Mouse (Mus musculus) kidney, adult 10 weeks (tissue): Measurements from ENCODE around the gene Cfap45. TPM values are rescaled to one million over a fixed set of nuclear protein-coding genes. Genes with fewer than 3 reads are reported as not detected.

Experiments used
- polyA plus RNA-seq: library from polyadenylated mRNA; stranded (reverse); fragments of 350-450 nt; fragmentation: Illumina TruSeq; extraction: RNeasy Lipid Tissue Mini Kit (QIAGEN cat#74804); gene quantifications from one replicate; pipeline ENCODE4 v1.2.3, GENCODE M21; 2014; ENCODE audit warnings: low read depth, low replicate concordance

Cfap45 gene
- polyA plus RNA-seq = not detected

DNA sequence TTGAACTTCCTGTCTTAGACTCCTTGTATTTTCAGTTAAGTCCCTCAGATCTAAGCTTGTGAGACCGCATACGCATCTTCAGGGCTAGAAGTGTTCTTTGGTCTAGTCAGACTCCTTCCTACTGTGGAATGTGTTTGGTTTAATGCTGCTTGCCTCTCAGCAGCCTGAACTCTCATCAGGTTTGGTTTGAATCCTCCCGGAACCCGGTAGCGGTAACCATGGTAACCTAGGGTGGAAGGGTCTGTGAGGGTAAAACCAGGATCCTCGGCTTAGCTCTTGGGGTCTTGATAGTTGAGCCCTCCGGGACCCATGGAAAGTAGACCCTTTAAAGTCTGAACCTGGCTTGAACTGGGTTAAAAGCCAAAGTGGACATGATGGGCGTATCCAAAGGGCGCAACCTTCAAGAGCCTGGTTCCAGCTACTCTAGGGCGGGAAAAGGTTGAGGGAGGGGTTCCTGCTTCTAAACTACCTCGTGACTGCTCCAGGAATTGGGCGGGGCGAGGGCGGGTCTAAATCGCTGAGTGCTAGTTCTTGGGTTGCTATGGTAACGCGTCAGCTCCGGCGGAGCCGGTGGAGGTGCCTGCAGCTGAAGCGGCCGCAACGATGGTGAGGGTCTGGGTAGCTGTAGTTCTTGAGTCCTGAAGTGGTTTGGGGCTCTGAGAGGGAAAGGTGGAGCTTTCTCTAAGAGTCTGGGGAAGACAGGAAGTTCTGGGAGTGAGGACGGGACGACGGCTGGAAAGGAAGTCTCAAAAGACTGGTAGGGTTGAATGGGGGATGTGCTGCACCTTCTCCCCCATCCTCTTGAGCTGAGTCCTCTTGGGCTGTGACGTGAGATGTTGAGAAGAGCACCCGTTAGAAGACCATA lies at the start of gene Cfap45:
Gene Cfap45 (plus strand): TSS at position 226 of the 865 bp plus-strand sequence.

DNA sequence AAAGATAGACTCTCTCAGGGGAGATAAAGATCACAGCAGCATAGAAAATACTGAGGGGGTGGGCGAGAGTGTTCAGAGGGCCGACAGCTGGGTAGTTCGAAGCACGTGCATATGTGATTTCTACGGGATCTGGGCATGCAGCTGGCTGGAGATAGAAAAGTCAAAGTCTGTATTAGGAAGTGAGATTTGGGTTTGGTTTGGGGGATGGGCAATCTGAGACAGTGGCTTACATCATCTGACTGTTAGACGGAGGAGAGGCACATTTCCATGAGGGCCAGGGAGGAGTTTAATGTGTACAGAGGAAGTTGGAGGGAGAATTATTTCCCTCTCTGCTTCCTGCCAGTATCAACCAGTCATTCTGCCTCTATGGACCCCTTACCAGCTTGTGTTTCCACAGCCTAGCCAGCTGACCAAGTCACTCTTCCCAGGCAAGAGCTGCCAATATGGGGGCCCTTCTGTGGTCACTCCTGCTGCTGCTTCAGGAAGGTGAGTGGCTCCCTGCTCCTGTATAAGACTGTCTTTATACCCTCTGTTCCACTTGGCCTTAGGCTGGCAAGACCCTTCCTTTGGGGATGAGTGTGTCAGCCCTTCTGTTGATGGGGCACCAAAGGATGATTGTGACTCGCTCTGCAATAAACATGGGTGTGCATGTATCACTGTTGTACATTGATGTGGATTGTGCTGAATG lies 45.4 kb upstream of the Cfap45 start, which contains the start of gene Slamf9:
Gene Slamf9 (plus strand): TSS at position 305 of the 688 bp plus-strand sequence.

DNA sequence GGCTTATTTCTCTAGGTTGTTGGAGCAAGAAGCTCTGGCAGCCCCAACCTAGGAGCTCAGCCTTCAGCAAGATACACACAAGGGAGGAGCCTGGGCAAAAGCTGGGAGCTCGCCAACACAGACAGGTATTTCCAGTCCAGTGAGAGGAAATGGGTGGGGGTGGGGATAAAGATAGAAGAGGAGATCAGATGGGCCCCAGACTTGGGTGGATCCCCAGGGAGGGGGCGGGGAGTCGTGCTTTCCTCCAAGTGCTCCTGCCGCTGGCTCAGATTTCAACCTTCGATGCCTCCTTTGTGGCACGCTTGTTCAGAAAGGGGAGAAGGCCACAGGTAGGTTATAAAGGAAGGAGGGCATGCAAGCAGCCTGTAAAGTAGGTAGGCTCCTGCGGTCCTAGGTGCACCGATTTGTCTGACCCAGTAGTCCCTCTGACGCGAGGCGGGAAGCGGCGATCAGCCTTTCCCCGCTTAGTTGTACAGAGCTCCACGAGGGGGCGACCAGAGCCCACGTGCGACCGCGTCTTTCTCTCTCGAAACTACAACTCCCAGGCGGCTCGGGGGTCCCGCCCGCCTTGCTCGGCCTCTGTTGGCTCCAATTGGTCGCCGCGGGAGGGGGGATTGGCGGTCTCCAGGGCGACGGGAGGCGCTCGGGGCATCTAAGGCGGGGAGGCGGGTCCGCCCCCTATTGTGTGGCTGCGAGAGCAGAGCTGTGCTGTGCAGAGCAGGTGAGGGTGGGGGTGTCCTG lies 38.9 kb upstream of the Cfap45 start, which contains the start of gene Igsf9:
Gene Igsf9 (plus strand): TSS at position 249 of the 741 bp plus-strand sequence.

DNA sequence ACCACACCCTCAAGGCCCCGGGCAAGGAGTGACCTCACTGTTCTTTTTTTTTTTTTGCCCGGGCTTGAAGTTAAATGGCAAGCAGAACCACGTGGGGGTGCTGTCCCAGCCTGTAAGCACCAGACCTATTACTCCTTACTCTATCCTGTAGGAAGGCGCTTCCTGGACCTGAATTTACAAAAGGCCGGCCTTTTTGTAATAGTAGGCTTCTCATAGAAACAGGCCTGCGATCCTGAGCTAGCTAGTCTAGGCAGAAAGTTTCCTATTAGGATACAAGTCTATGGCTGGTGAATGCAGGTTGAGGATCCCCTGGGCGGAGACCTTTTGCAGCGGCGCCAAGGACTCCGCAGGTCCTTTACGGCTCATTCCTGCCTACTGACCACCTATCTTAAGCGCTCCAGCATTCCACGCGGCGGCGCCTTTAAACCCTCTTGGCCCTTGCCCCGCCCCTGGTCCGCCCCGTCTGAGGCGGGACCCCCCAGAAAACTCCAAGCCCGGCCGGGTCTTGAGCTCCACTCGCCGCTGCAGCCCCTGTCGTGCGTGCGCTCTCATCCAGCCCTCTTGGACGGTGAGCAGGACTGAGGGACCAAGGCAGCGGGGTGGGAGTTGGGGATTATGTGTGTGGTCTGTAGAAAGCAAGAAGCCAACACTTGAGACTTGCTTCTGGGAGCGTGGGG lies 20.7 kb upstream of the Cfap45 start, which contains the start of gene Tagln2:
Gene Tagln2 (plus strand): TSS at position 283 of the 677 bp plus-strand sequence.

DNA sequence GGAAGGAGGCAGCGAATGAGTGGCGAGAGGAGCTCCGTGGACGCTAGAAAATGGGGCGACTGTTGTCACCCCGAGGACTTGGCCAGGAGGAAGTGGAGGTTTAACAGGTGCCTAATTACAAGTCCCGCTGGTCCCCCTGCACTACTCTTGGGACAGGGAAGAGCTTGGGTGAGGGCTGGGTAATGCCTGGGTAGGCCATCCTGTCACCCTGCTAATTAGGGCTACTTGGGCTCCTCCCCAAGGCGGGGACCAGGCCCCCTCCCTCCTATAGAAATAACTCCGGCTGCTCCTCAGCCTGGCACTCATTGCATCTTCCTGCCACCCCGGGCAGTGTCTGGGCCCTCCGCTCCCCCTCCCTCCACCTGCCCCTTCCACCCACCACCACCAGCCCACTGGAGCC lies 35.0 kb downstream of the Cfap45 start, which contains the start of gene Vsig8:
Gene Vsig8 (plus strand): TSS at position 301 of the 400 bp plus-strand sequence.

DNA sequence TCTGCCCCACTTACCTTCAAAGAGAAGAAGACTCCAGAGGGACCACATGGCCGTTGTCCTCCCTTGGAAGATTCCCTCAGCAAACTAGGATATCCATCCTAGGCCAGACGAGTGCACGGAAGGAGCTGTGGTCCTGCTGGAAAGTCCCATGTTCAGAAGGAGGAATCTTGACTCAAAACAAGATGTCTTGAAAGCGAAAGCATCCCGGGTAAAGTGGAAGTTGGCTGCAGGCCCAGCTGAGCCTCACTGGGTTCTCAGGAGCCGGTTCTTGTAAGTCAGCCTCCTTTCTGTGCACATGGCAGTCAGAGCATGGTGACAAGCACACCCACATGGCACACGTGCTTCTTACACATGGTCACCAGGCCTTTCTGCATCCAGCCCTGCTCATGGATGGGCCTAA lies 69.8 kb downstream of the Cfap45 start, which contains the start of gene Slamf8:
Gene Slamf8 (minus strand): TSS at position 184 of the 400 bp plus-strand sequence.

Other genes starting within 250 kb of the Cfap45 start
- 1.3 TPM for gene Atp1a2, start 222.7 kb upstream of the Cfap45 start, polyA plus RNA-seq
- gene Kcnj9, start 191.5 kb upstream of the Cfap45 start, polyA plus RNA-seq = not detected
- gene Kcnj10, start 179.6 kb upstream of the Cfap45 start, polyA plus RNA-seq = 64.0 TPM
- gene Pigm, start 144.3 kb upstream of the Cfap45 start, polyA plus RNA-seq = 13.3 TPM
- gene Slamf9, start 45.4 kb upstream of the Cfap45 start, polyA plus RNA-seq = 6.0 TPM
- 0.40 TPM for gene Igsf9, start 39.0 kb upstream of the Cfap45 start, polyA plus RNA-seq
- gene Tagln2, start 20.8 kb upstream of the Cfap45 start, polyA plus RNA-seq = 26.8 TPM
- gene Vsig8, start 35.1 kb downstream of the Cfap45 start, polyA plus RNA-seq = not detected
- gene Slamf8, start 69.8 kb downstream of the Cfap45 start, polyA plus RNA-seq = 0.28 TPM
- gene Fcrl6, start 81.8 kb downstream of the Cfap45 start, polyA plus RNA-seq = not detected
- 3.6 TPM for gene Dusp23, start 112.2 kb downstream of the Cfap45 start, polyA plus RNA-seq
- gene Crp, start 177.3 kb downstream of the Cfap45 start, polyA plus RNA-seq = 0.53 TPM